Mouse (Mus musculus) urinary bladder, postnatal 14 days (tissue): ENCODE data around the gene Wdr53.
A peak's percentile ranks its signal among the peaks of the same experiment; 100 is the strongest.
"Not testable (repeated sequence)": the region's sequence is repeated elsewhere in the genome, so short reads cannot be mapped to it uniquely, and the experiment has no call there.

Experiments
- DNase-seq: peaks from one replicate; pipeline ENCODE4 v3.0.0; 2021; ENCODE audit warnings: low spot score

The Wdr53 gene

DNA sequence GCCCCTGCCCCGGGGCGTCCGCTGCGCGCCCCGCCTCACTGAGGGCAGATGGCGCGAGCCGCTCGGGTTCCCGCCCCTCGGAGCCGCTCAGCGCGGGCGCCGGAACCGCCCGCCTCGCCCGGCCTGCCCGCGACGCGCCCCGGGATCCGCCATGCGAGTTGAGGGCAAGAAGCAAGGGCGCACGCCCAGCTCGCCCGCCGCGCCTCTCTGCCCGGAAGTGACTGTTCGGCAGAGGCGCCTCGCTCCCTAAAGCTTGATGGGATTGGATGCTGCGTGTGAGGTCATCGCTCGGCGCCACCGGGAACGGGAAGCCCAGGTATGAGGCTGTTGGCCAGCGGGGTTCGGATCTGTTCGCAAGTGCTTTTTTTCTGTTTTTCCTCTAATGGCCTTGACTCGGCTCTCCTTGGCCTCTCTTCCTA lies at the start of gene Wdr53, which contains the start of gene Fbxo45:
Gene Wdr53, plus strand, starts transcription at position 276 of the 419 bp plus-strand sequence.
Gene Fbxo45, minus strand, starts transcription at position 207 of the 419 bp plus-strand sequence.
- DNase-seq: peak; percentile 97

DNA sequence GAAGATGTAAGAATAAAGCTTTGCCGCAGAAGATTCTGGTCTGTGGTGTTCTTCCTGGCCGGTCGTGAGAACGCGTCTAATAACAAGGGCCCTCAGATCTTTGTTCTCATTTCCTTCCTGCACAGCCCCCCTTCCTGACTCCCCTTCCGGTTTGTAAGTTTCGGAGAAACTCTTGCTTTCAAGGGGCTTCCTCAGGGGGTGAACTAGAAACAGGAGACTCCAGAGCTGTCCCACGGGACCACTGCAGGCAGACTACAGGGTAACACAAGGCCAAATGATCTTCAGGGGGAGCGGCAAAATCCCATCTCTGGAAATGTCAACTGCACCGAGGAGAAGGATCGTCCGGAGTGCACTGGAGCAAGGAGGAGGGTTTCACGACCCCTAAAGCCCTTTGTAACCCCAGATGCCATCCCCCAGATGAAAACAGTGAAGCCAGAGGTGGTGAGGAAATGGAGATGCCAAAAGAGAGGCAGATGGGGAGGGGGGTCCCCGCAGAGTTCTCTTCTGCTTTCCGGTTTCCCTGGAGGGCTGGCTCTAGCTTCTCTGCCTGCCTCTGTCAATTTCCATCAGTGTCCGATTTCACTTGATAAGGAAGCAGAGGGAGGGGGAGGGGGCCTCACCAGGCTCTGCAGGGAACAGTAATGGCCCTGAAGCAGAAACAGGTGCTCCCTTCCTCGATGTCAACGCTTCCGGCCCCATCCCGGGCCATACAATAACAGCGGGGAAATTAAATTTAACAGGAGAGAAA lies 46.6 kb upstream of the Wdr53 start:
- peak; percentile 32 for DNase-seq

DNA sequence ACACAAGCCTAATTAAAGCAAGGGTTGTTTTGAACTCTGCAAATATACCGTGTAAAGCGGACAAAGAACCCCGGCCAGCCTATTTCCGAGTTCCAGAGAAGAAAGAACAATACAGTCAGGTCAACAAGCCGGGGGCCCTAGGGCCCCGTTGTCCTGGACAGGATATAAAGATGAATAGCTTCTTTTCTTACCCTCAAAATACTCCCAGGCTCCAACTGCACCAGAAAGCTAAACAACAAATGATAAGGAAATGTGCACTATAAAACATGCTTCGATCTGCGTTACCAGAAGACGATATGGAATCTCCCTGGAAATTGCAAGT lies 46.1 kb upstream of the Wdr53 start:
- DNase-seq: no peak

DNA sequence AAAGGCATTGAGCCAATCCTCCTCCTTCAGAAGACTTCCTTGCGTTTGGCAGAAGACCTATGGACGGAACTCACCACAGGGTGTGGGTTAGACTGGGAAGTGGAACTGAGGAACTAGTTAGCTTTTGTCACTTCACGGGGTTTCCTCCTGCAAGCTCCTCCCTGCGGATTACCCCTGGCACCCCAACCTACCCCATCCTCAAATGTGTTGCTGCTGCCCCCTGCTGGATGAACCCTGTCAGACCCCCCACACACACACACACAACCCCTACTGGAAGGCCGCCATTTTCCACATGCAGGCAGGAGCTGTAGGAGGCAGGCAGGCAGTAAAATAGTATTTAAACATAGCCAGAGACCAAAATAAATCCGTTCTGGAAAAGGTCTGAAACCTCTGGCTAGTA lies 44.3 kb upstream of the Wdr53 start:
- peak; percentile 61 for DNase-seq

- peak; percentile 11 for DNase-seq
Measured at GRCm38 (mm10) chr16:32204902-32205301, 42.1 kb upstream of the Wdr53 start.

- DNase-seq: no peak
Measured at GRCm38 (mm10) chr16:32214156-32214555, 32.9 kb upstream of the Wdr53 start.

- DNase-seq: no peak
Measured at GRCm38 (mm10) chr16:32214804-32215576, 32.0 kb upstream of the Wdr53 start.

DNA sequence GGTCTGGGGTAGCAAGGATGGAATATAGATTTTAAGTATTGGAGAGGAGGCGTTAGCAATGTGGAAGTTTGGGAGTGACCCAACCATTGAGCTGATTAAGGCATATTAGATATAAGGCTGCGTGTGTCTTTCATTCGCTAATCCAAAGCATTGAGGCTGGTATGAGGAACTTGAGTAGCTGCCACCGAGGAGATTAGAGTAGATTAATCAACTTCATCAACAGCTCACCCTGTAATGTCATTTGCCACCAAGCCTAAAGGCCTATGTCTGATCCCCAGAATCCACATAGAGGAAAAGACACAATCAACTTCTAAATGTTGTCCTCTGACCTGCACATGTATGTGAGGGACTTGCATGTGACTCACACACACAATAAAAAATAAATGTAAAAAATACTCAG lies 25.2 kb upstream of the Wdr53 start:
- no peak for DNase-seq

- no peak for DNase-seq
Measured at GRCm38 (mm10) chr16:32222399-32222798, 24.6 kb upstream of the Wdr53 start.

- DNase-seq: not testable (repeated sequence)
Measured at GRCm38 (mm10) chr16:32232050-32232449, 15.0 kb upstream of the Wdr53 start.

DNA sequence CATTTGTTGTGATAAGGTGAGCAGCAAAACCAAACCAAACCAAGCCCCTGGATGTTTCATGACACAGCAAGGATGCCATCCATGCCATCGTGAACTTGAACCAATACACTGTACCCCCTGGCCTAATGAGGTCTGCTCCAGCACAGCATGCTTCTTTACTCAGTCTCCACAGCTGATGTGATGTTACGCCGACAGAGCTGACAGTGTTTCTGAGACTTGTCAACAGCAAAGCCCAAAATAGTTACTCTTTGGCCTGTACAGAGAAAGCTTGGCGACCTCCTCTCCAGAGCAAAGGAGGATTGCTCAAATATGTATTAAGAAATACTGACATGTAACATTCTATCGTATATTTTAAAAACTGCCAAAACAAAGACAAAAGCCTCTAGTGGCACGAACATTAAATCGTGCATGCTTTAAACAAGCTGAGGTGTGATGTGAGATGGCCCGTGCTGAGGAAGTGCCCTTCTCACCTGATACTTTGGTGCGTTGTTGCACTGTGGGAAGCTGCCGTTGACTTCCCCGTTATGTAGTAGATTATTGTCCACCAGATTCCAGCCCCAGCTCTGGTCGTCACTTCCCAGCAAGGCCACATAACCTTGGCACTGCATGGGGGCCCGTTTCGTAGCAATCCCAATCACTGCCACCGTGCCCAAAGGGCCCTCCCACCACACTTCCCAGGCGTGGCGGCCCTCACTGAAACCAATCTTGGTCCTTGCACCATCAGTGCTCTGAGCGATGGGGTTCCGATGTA lies 8.9 kb upstream of the Wdr53 start:
- DNase-seq: no peak

- DNase-seq: no peak
Measured at GRCm38 (mm10) chr16:32239428-32240312, 7.4 kb upstream of the Wdr53 start.

GRCm38 (mm10) chr16:32243901-32244300 lies 3.1 kb upstream of the Wdr53 start:
- DNase-seq: no peak

- peak; percentile 45 for DNase-seq
Measured at GRCm38 (mm10) chr16:32246351-32246791, 656 bp upstream of the Wdr53 start.

DNA sequence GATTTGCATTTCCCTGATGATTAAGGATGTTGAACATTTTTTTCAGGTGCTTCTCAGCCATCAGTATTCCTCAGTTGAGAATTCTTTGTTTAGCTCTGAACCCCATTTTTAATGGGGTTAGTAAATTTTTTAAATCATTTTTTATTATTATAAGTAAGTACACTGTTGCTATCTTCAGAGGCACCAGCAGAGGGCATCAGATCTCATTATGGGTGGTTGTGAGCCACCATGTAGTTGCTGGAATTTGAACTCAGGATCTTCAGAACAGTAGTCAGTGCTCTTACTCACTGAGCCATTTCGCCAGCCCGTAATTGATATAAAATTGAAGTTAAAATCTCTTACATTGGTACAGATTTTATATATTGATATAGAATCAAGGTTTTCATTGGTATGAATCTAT lies 17.2 kb downstream of the Wdr53 start:
- peak; percentile 10 for DNase-seq

DNA sequence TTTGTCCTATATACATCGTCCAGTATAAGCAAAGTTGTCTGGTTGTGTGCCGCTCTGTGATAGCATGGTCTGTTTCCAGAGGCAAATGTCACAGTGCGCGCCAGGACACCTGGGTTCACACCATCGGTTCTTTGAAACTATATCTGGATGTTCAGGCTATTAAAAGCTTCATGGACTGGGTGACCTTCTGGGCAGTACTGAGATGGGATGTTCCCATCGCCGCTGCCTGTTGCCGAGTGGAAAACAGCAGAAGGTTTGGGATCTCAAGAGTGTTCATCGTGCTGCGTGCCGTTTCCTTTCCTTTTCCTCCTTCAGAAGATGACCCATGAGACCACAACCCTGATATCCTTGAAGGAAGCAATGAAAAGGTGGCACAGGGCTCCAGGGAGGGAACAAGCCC lies 24.3 kb downstream of the Wdr53 start, which contains the start of gene Smco1:
Gene Smco1, plus strand, starts transcription at position 178 of the 400 bp plus-strand sequence.
- no peak for DNase-seq

- no peak for DNase-seq
Measured at GRCm38 (mm10) chr16:32273338-32273737, 26.3 kb downstream of the Wdr53 start.

- no peak for DNase-seq
Measured at GRCm38 (mm10) chr16:32275041-32275440, 28.0 kb downstream of the Wdr53 start.

DNA sequence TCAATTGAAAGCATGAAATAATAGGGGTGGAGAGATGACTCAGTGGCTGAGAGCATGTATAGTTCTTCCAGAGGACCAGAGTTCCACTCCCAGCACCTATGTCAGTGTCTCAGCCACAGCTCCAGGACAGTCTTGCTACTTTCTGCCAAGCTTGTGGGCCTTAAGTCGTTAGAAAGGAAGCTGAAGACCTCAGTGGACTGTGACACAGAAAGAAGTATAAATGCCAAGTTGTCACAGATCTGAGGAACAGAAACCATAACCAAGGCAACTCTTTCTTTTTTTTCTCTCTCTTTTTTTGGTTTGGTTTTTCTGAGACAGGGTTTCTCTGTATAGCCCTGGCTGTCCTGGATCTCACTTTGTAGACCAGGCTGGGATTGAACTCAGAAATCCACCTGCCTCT lies 28.8 kb downstream of the Wdr53 start:
- DNase-seq: no peak

- DNase-seq: peak; percentile 93
Measured at GRCm38 (mm10) chr16:32277308-32278256, 30.6 kb downstream of the Wdr53 start, which contains the start of gene Rnf168. TSS of gene Rnf168 (plus strand) at chr16:32277459.
